Mouse (Mus musculus): Measurements from ENCODE around the gene Zfp672.
"Not testable (repeated sequence)": the region's sequence is repeated elsewhere in the genome, so short reads cannot be mapped to it uniquely, and the experiment has no call there.

Gene Zfp672

GRCm38 (mm10) chr11:58330276-58331148 lies at the start of gene Zfp672, which contains the start of gene Sh3bp5l:
Gene Zfp672, minus strand, starts transcription at chr11:58330339.
Gene Sh3bp5l, plus strand, starts transcription at chr11:58330724.
- peak; percentile 82 for DNase-seq (ENCODE audit: low spot score)

DNA sequence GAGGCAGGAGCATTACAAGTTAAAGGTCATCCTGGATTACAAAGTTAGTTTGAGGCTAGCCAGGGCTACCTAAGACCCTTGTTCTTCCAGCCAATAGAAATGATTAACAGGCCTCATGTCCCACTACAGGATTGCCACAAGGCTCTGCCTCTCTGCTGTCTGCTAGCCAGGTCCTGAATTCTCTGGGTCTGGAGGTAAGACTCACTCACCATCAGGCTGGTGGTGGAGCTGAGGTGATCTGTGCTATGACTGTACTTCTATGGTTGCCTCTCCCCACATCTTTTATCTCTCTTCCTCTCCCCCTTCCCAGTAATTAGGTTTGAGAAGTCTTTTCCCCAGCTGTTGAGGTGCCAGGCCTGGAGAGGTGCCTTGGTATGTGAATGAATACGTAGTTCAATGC lies 49.4 kb upstream of the Zfp672 start:
- no peak for DNase-seq (ENCODE audit: low spot score)

GRCm38 (mm10) chr11:58378763-58379278 lies 48.7 kb upstream of the Zfp672 start, which contains the start of gene Lypd8:
Gene Lypd8, plus strand, starts transcription at chr11:58379043.
- DNase-seq (ENCODE audit: low spot score), result no peak

DNA sequence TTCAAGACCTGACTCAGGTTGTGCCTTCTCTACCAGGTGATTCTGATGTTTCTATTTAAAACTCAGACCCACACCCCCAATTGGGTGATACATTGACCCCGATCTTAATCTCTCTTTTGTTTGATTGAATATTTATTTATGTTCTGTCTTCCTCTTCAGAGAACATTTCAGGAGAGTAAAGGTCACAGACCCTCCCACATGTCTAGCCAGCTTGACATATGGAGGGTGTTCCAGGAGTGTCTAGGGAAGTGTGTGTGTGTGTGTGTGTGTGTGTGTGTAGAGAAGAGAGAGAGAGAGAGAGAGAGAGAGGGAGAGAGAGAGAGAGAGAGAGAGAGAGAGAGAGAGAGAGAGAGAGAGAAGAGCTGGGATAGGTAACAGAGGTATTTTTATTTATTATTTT lies 47.5 kb upstream of the Zfp672 start:
- no peak for DNase-seq (ENCODE audit: low spot score)

DNA sequence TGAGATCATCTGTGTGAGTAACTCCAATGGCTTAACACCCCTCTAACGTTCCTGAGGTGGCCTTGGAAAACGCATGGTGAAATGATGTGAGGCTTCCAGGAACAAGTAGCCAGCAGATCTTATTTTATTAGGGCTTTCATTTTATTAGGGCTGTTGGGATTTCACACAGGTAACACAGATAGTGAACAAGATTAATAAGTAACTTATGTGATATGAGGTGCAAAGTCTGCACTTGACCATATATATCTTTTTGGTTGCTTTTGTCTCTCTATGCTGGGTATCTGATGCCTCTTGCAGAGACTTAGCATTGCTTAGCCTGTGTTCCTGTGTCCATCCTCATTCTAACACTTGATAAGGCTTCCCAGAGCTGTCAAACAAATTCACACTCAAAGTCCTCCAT lies 47.1 kb upstream of the Zfp672 start:
- DNase-seq (ENCODE audit: low spot score), result no peak

- not testable (repeated sequence) for DNase-seq (ENCODE audit: low spot score)
Measured at GRCm38 (mm10) chr11:58366191-58366590, 36.1 kb upstream of the Zfp672 start.

GRCm38 (mm10) chr11:58364454-58364853 lies 34.3 kb upstream of the Zfp672 start:
- DNase-seq (ENCODE audit: low spot score), result no peak

DNA sequence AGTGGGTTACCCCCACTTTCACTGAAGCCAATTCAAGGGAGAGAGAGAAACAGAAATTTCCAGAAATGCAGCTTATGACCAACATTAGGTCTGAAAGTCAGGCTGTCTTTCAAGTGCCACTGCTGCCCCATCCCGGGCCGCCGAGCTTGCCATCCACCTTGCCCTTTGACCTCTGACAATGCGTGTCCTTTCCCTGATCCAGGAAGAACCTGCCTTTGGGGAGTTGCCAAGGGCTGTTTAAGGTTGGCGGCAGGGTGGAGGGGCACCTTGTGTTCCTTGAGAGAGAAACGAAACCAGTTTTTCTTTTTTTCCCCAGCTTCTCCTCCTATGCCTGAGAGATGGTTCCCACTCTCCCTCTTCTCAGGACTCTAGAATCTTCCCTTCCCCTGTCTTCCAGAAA lies 32.4 kb upstream of the Zfp672 start:
- DNase-seq (ENCODE audit: low spot score), result not testable (repeated sequence)

DNA sequence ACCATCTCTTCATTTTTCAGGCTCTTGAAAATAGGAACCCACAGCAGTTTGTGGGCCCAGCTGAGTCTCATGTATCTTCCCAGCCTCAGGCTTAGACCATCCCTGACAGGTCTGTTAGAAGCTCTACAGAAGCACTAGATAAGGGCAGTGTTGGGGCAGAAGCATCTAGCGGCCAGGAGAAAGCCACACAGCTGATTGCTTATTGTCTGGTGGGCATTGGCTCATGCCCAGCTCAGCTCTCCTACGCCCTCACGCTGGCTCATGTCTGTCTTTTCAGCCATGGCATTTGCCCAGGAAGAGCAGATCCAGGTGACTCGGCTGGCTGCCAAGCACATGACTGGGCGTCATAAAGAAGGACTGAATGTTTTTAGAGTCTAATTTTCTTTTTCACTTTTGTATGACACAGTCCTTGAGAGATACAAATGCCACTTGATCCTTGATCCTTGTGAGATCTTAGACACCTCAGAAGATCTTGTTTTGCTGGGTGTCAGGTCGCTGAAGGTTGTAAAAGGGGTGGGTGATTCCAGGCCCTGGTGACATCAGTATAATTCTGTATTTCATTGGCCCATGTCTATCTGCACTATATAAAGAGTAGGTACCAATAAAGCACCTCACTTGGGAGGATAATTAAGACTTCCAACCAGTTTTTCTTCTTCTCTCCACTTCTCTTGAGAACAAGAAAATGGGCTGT lies 27.9 kb upstream of the Zfp672 start:
- DNase-seq (ENCODE audit: low spot score), result no peak

- DNase-seq (ENCODE audit: low spot score), result no peak
Measured at GRCm38 (mm10) chr11:58357042-58357441, 26.9 kb upstream of the Zfp672 start.

DNA sequence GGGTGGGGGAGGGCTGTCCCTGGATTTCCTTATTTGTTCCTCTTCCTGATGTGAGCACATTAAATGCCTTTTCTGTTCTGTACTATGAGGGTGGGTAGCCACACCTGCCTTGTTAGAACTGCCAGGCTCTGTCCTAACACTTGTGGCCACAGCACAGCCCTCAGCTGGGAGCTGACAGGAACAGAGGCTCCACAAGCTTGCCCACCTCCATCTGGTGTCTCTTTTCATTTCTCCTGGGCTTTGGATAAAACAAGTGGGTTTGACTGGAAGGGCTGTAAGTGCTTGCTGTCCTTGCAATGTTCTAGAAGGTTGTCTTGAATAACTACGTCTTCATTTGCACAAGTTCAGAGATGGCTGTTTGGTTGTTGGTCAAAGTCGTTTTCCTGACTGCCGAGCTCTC lies 24.8 kb upstream of the Zfp672 start:
- no peak for DNase-seq (ENCODE audit: low spot score)

DNA sequence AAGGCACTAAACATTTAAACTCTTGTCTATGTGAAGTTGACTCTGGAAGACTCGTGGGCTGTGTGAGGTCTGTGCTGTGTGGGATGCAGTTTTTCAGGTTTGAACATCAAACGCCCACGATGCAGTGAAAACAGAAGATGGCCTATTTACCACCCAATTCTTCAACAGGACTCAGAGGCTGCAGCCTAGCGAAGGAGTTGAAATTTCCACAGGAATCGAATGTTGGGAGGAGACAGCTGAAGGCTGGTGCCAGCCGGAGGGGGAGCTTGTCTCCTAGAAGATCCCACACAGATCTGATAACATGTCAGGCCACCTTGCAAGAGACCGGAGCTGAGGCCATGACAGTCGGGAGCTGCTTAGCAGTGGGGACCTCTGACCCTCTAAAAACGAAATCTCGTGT lies 24.3 kb upstream of the Zfp672 start:
- DNase-seq (ENCODE audit: low spot score), result no peak

DNA sequence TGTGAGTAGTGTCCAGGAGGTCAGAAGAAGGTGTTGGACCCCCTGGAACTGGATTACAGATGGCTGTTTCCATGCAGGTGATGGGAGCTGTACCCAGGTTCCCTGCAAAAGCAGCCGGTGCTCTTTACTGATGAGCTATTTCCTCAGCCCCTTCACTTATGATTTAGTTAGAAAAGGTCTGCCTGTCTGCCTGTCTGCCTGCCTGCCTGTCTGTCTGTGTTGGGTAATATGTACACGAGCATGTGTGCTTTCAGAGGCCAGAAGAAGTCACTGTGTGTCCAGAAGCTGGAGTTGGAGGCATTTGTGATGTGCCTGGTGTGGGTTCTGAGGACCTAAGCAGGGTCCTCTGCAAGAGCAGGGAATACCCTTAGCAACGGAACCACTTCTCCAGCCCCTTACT lies 23.6 kb upstream of the Zfp672 start:
- no peak for DNase-seq (ENCODE audit: low spot score)

- DNase-seq (ENCODE audit: low spot score), result no peak
Measured at GRCm38 (mm10) chr11:58352681-58353548, 22.8 kb upstream of the Zfp672 start.

DNA sequence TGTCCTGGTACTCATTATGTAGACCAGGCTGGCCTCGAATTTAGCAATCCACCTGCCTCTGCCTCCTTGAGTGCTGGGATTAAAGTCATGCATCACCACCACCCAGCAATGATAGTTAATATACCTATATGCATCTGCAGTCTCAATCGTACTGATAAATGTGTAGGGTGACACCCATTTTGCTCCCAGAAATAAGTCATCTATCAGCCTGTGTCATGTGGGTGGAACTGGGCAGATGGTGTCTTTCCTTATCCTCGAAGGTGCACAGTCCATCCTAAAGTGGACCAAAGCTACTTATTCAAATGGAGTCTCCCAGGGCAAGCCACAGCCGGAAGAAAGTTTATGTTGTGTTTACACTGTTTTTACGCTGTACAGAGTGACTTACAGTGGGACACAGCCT lies 21.0 kb upstream of the Zfp672 start:
- DNase-seq (ENCODE audit: low spot score), result no peak

GRCm38 (mm10) chr11:58350628-58351027 lies 20.5 kb upstream of the Zfp672 start:
- no peak for DNase-seq (ENCODE audit: low spot score)

GRCm38 (mm10) chr11:58346745-58347144 lies 16.6 kb upstream of the Zfp672 start:
- DNase-seq (ENCODE audit: low spot score), result no peak

- DNase-seq (ENCODE audit: low spot score), result peak; percentile 43
Measured at GRCm38 (mm10) chr11:58334746-58335145, 4.6 kb upstream of the Zfp672 start.

- DNase-seq (ENCODE audit: low spot score), result no peak
Measured at GRCm38 (mm10) chr11:58331546-58331945, 1.4 kb upstream of the Zfp672 start.

- DNase-seq (ENCODE audit: low spot score), result no peak
Measured at GRCm38 (mm10) chr11:58331149-58331495, 983 bp upstream of the Zfp672 start.

DNA sequence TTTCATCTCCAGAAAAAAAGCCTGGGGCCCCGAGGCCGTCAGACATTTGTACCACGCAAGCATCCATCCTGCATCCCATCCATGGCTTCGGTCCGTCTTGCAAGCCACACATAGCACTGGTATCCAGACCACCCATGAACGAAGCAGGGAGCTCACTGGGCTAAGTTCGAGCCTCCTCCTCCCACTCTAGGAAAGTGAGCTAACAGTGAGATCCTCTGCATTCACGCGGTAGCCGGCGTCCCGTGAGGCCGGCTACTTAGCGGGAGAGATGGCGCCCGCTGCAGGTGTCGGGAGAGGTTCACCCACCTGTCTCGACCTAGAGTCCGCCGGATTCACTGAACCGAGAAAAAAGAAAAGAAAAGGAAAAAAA lies 248 bp downstream of the Zfp672 start:
- DNase-seq (ENCODE audit: low spot score), result no peak

GRCm38 (mm10) chr11:58326781-58327180 lies 3.4 kb downstream of the Zfp672 start:
- no peak for DNase-seq (ENCODE audit: low spot score)

Measured in ovary, postnatal 36 days (tissue).